Comparison of ENCODE assay signal across 8 mouse cellular contexts in the genomic region with DNA sequence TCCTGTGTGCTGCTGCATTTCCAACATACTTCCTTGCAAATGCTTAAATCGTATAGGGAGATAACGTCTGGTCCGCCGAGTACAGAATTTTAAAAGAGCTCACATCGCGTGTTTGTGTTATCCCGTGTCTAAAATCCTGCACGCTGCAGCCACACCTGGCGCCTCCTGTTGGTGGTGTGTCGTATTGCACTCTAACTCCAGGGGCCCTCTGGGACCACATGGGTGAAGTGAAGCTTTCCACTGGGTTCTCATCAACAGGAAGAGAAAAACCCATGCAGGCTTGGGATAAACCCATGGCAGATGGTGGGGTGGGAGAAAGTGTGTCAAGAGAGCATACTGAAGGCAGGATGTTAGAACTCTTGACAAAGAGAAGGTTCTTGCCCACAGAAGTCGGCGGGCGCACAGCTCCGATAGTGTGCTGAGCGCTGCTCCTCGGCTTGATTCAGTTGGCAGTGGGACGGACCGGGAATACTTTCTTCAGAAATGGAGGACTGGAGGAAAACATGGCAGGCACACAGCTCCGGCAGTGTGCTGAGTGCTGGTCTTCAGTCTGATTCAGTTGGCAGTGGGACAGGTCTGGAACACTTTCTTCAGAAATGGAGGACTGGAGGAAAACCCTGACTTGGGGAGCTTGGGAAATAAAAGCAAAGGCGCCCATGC.
DNase-seq lines count a peak whose midpoint lies in the region; ATAC-seq lines count a peak whose summit lies in the region.

No protein-coding gene starts in this region.

- H3K4me2 ChIP-seq in hindbrain, embryonic 13.5 days = no peak overlapping the region
- H3K4me2 ChIP-seq in neural tube, embryonic 15.5 days = no peak overlapping the region

- peak; percentile 4 for DNase-seq in CD4-positive, CD25-positive, alpha-beta regulatory T cell, adult 2 months (ENCODE audit: low read depth, low spot score)
- DNase-seq in right cerebral cortex, postnatal 4 days = peak; percentile 36
- DNase-seq in right cerebral cortex, adult 2 months (ENCODE audit: low spot score in 2 of 2) = no peak
- DNase-seq in urinary bladder, postnatal 14 days (ENCODE audit: low spot score) = no peak
- DNase-seq in urinary bladder, postnatal 36 days (ENCODE audit: low spot score in 2 of 2) = no peak

- WGBS in hindbrain, embryonic 13.5 days = 80% methylated on average over 20 of the region's 20 CpGs
- 71% methylated on average over 20 of the region's 20 CpGs for WGBS in neural tube, embryonic 15.5 days

- no peaks in the 10 kb centered on the region for H3K27me3 ChIP-seq in hindbrain, embryonic 13.5 days
- no peaks in the 10 kb centered on the region for H3K27me3 ChIP-seq in neural tube, embryonic 15.5 days (replicated peaks)

- H3K4me3 ChIP-seq in hindbrain, embryonic 13.5 days = no peak overlapping the region
- no peak overlapping the region for H3K4me3 ChIP-seq in neural tube, embryonic 15.5 days (replicated peaks)

- no peaks in the 10 kb centered on the region for H3K36me3 ChIP-seq in hindbrain, embryonic 13.5 days
- no peaks in the 10 kb centered on the region for H3K36me3 ChIP-seq in neural tube, embryonic 15.5 days

- H3K4me1 ChIP-seq in hindbrain, embryonic 13.5 days (replicated peaks) = peaks cover 27% of the 10 kb centered on the region
- H3K4me1 ChIP-seq in neural tube, embryonic 15.5 days = peaks cover 26% of the 10 kb centered on the region

- no peak for ATAC-seq in CD4-positive, CD25-positive, alpha-beta regulatory T cell, adult 4 months
- ATAC-seq in hindbrain, embryonic 13.5 days (ENCODE audit: low FRiP score) = peak; percentile 32; the same call in 1 of the 2 replicates
- peak; percentile 16; the same call in 1 of the 2 replicates for ATAC-seq in neural tube, embryonic 15.5 days (ENCODE audit: low FRiP score)

- H3K9me3 ChIP-seq in hindbrain, embryonic 13.5 days = no peaks in the 10 kb centered on the region
- no peaks in the 10 kb centered on the region for H3K9me3 ChIP-seq in neural tube, embryonic 15.5 days (replicated peaks)

- no peak overlapping the region for H3K9ac ChIP-seq in hindbrain, embryonic 13.5 days
- no peak overlapping the region for H3K9ac ChIP-seq in neural tube, embryonic 15.5 days (replicated peaks)

- peak overlapping the region; percentile 55; the same call in 1 of the 2 replicates for H3K27ac ChIP-seq in hindbrain, embryonic 13.5 days
- H3K27ac ChIP-seq in neural tube, embryonic 15.5 days (replicated peaks) = peak overlapping the region; percentile 6

Comparison
In these comparisons a context has a peak if more than half of its experiments do, and no peak if none do; other contexts are left out.
1. DNase-seq: peak in CD4-positive, CD25-positive, alpha-beta regulatory T cell, adult 2 months (single experiment) and right cerebral cortex, postnatal 4 days (single experiment); none in right cerebral cortex, adult 2 months (0 of 2), urinary bladder, postnatal 14 days (single experiment) and urinary bladder, postnatal 36 days (0 of 2).